Mouse (Mus musculus): ENCODE results near the gene H2-K1.

H2-K1 gene

GRCm38 (mm10) chr17:34000150-34000537 lies at the start of gene H2-K1:
H2-K1 (minus strand) TSS chr17:34000347.
- no peak for DNase-seq (ENCODE audit: extremely low spot score, low spot score)

- DNase-seq (ENCODE audit: extremely low spot score, low spot score), result no peak
These were observed 47.4 kb upstream of the H2-K1 start for GRCm38 (mm10) chr17:34047404-34048050.

- DNase-seq (ENCODE audit: extremely low spot score, low spot score), result no peak
These were observed 45.8 kb upstream of the H2-K1 start for GRCm38 (mm10) chr17:34045941-34046340.

GRCm38 (mm10) chr17:34039562-34040450 lies 39.7 kb upstream of the H2-K1 start:
- no peak for DNase-seq (ENCODE audit: extremely low spot score, low spot score)

- no peak for DNase-seq (ENCODE audit: extremely low spot score, low spot score)
These were observed 38.9 kb upstream of the H2-K1 start, which contains the start of gene Col11a2 for GRCm38 (mm10) chr17:34038878-34039561. Col11a2 (plus strand) TSS chr17:34039437.

- DNase-seq (ENCODE audit: extremely low spot score, low spot score), result no peak
These were observed 38.3 kb upstream of the H2-K1 start for GRCm38 (mm10) chr17:34038440-34038839.

GRCm38 (mm10) chr17:34037241-34037640 lies 37.1 kb upstream of the H2-K1 start:
- DNase-seq (ENCODE audit: extremely low spot score, low spot score), result no peak

- no peak for DNase-seq (ENCODE audit: extremely low spot score, low spot score)
These were observed 36.5 kb upstream of the H2-K1 start for GRCm38 (mm10) chr17:34036647-34037046.

- DNase-seq (ENCODE audit: extremely low spot score, low spot score), result no peak
These were observed 35.4 kb upstream of the H2-K1 start for GRCm38 (mm10) chr17:34035517-34035916.

- peak; percentile 68 for DNase-seq (ENCODE audit: extremely low spot score, low spot score)
These were observed 33.9 kb upstream of the H2-K1 start for GRCm38 (mm10) chr17:34034064-34034463.

GRCm38 (mm10) chr17:34033441-34033840 lies 33.3 kb upstream of the H2-K1 start:
- DNase-seq (ENCODE audit: extremely low spot score, low spot score), result no peak

- no peak for DNase-seq (ENCODE audit: extremely low spot score, low spot score)
These were observed 32.7 kb upstream of the H2-K1 start for GRCm38 (mm10) chr17:34032806-34033205.

- DNase-seq (ENCODE audit: extremely low spot score, low spot score), result no peak
These were observed 32.1 kb upstream of the H2-K1 start for GRCm38 (mm10) chr17:34032174-34032632.

- DNase-seq (ENCODE audit: extremely low spot score, low spot score), result peak; percentile 100
These were observed 31.5 kb upstream of the H2-K1 start, which contains the start of the genes Slc39a7 and Rxrb for GRCm38 (mm10) chr17:34031465-34032173. Slc39a7 (minus strand) TSS chr17:34031682. Rxrb (plus strand) TSS chr17:34031812.

- no peak for DNase-seq (ENCODE audit: extremely low spot score, low spot score)
These were observed 30.7 kb upstream of the H2-K1 start for GRCm38 (mm10) chr17:34030861-34031326.

GRCm38 (mm10) chr17:34029890-34030595 lies 29.9 kb upstream of the H2-K1 start:
- DNase-seq (ENCODE audit: extremely low spot score, low spot score), result no peak

GRCm38 (mm10) chr17:34029150-34029889 lies 29.2 kb upstream of the H2-K1 start:
- no peak for DNase-seq (ENCODE audit: extremely low spot score, low spot score)

- no peak for DNase-seq (ENCODE audit: extremely low spot score, low spot score)
These were observed 28.5 kb upstream of the H2-K1 start for GRCm38 (mm10) chr17:34028501-34029149.

GRCm38 (mm10) chr17:34027656-34028223 lies 27.6 kb upstream of the H2-K1 start, which contains the start of gene H2-Ke6:
H2-Ke6 (minus strand) TSS chr17:34028060.
- peak; percentile 95 for DNase-seq (ENCODE audit: extremely low spot score, low spot score)

Data from neural tube, embryonic 10.5 days (tissue).